Mouse (Mus musculus) midbrain, postnatal 0 days (tissue): Measurements from ENCODE around the gene Osbpl10. TPM values are rescaled to one million over a fixed set of nuclear protein-coding genes. Genes with fewer than 3 reads are reported as not detected.

Experiments
- ATAC-seq: fragments of 200-750 bp; cut with Nextera tagmentation; 2 replicates; pipeline ENCODE4 v1.8.0; 2017; ENCODE audit warnings: moderate number of reproducible peaks, mild to moderate bottlenecking, moderate TSS enrichment, moderate library complexity; ENCODE audit not compliant: low FRiP score
- DNase-seq: peaks from one replicate; pipeline ENCODE4 v3.0.0-alpha.2; 2015; ENCODE audit warnings: low spot score
- H3K27ac ChIP-seq: fragments of 300-500 bp; sonication (generic); 2 replicates; pipeline ENCODE4 v1.5.1; 2014; ENCODE audit warnings: low read depth, mild to moderate bottlenecking, low read length, mixed read lengths
- H3K27me3 ChIP-seq: fragments of 300-500 bp; sonication (generic); 2 replicates; pipeline ENCODE4 v1.6.1; 2014; ENCODE audit warnings: low read length, control low read depth, mixed read lengths; ENCODE audit not compliant: insufficient read depth
- H3K36me3 ChIP-seq: fragments of 300-500 bp; sonication (generic); 2 replicates; pipeline ENCODE4 v1.6.1; 2014; ENCODE audit warnings: low read length, control low read depth, mixed read lengths; ENCODE audit not compliant: insufficient read depth
- H3K4me1 ChIP-seq: fragments of 300-500 bp; sonication (generic); 2 replicates; pipeline ENCODE4 v1.6.1; 2014; ENCODE audit warnings: mild to moderate bottlenecking, control low read depth, antibody characterized with exemption, low read length, mixed read lengths; ENCODE audit not compliant: insufficient read depth
- H3K4me2 ChIP-seq: fragments of 300-500 bp; sonication (generic); 2 replicates; pipeline ENCODE4 v1.6.1; 2014; ENCODE audit warnings: low read depth, mild to moderate bottlenecking, low read length, mixed read lengths; ENCODE audit not compliant: poor library complexity, severe bottlenecking
- H3K4me3 ChIP-seq: fragments of 300-500 bp; sonication (generic); 2 replicates; pipeline ENCODE4 v1.5.1; 2014; ENCODE audit warnings: low read depth, mild to moderate bottlenecking, low read length, moderate library complexity
- H3K9ac ChIP-seq: fragments of 300-500 bp; sonication (generic); replicated peaks from 2 replicates; pipeline ENCODE4 v1.6.1; 2014; ENCODE audit warnings: mild to moderate bottlenecking, low read length, moderate library complexity, mixed read lengths; ENCODE audit not compliant: poor library complexity, severe bottlenecking
- H3K9me3 ChIP-seq: fragments of 300-500 bp; sonication (generic); 2 replicates; pipeline ENCODE4 v1.6.1; 2016; ENCODE audit warnings: low read length, control low read depth
- CTCF ChIP-seq: IDR thresholded peaks from 2 replicates; pipeline ENCODE4 v1.5.1; 2016; ENCODE audit warnings: antibody characterized with exemption, mild to moderate bottlenecking
- WGBS: fragments of 180-500 bp; shearing (Covaris S2); extraction: QIAGEN DNeasy Blood & Tissue Kit; methylation state at CpG from one replicate; pipeline ENCODE4 v1.1.7; 2014; 5-methylcytosine and 5-hydroxymethylcytosine counted together
- polyA plus RNA-seq: library from polyadenylated mRNA; unstranded; fragments of >200 nt; fragmentation: Nextera tagmentation; extraction: Ambion mirVana; gene quantifications from 2 replicates; pipeline ENCODE4 v1.2.1, GENCODE M21; 2015
- total RNA-seq: library from RNA; depleted of rRNA; stranded (reverse); fragments of >200 nt; gene quantifications from 2 replicates; pipeline ENCODE4 v1.2.3, GENCODE M21; 2014

Gene Osbpl10
- total and polyA plus RNA-seq, 2 experiments from 2014 or later: 3.2 to 23.5 TPM

GRCm38 (mm10) chr9:114996489-114996888 is 18.1 kb downstream of the Osbpl10 start:
- no peak overlapping the region for H3K4me2 ChIP-seq
- WGBS: over 99% methylated on average over 6 of the region's 6 CpGs
- no peaks in the 10 kb centered on the region for H3K27me3 ChIP-seq
- ATAC-seq: no peak
- no peak overlapping the region for H3K9ac ChIP-seq
- H3K4me3 ChIP-seq: no peak overlapping the region
- no peak overlapping the region for H3K27ac ChIP-seq
- H3K9me3 ChIP-seq: no peaks in the 10 kb centered on the region
- no peak for TF ChIP-seq CTCF
- DNase-seq: no peak
- H3K4me1 ChIP-seq: no peaks in the 10 kb centered on the region
- no peaks in the 10 kb centered on the region for H3K36me3 ChIP-seq

GRCm38 (mm10) chr9:114999010-114999770 is 20.8 kb downstream of the Osbpl10 start:
- H3K4me2 ChIP-seq: no peak overlapping the region
- no peak overlapping the region for H3K27ac ChIP-seq
- no peak for TF ChIP-seq CTCF
- H3K9ac ChIP-seq: no peak overlapping the region
- H3K27me3 ChIP-seq: no peaks in the 10 kb centered on the region
- WGBS: 88% methylated on average over 6 of the region's 6 CpGs
- ATAC-seq (no peak), DNase-seq (no peak)
- H3K36me3 ChIP-seq: no peaks in the 10 kb centered on the region
- no peaks in the 10 kb centered on the region for H3K4me1 ChIP-seq
- H3K4me3 ChIP-seq: no peak overlapping the region
- no peaks in the 10 kb centered on the region for H3K9me3 ChIP-seq

- H3K4me1 ChIP-seq: no peaks in the 10 kb centered on the region
- ATAC-seq (no peak), DNase-seq (no peak)
- WGBS: 59% methylated on average over 5 of the region's 5 CpGs
- no peak for TF ChIP-seq CTCF
- H3K9ac ChIP-seq: no peak overlapping the region
- H3K4me3 ChIP-seq: no peak overlapping the region
- H3K27ac ChIP-seq: no peak overlapping the region
- H3K9me3 ChIP-seq: no peaks in the 10 kb centered on the region
- no peaks in the 10 kb centered on the region for H3K36me3 ChIP-seq
- H3K27me3 ChIP-seq: no peaks in the 10 kb centered on the region
- H3K4me2 ChIP-seq: no peak overlapping the region
These were observed 21.4 kb downstream of the Osbpl10 start for GRCm38 (mm10) chr9:114999771-115000146.

- no peaks in the 10 kb centered on the region for H3K36me3 ChIP-seq
- H3K4me1 ChIP-seq: peaks cover 3% of the 10 kb centered on the region; the same call in 1 of the 2 replicates
- no peak for DNase-seq
- no peak overlapping the region for H3K27ac ChIP-seq
- ATAC-seq: no peak
- no peaks in the 10 kb centered on the region for H3K27me3 ChIP-seq
- no peak overlapping the region for H3K9ac ChIP-seq
- 48% methylated on average over 10 of the region's 10 CpGs for WGBS
- peaks cover 3% of the 10 kb centered on the region; the same call in 1 of the 2 replicates for H3K9me3 ChIP-seq
- no peak for TF ChIP-seq CTCF
- H3K4me2 ChIP-seq: no peak overlapping the region
- no peak overlapping the region for H3K4me3 ChIP-seq
These were observed 27.1 kb downstream of the Osbpl10 start for GRCm38 (mm10) chr9:115005446-115005845.

GRCm38 (mm10) chr9:115007776-115008175 is 29.4 kb downstream of the Osbpl10 start:
- peaks cover 3% of the 10 kb centered on the region; the same call in 1 of the 2 replicates for H3K9me3 ChIP-seq
- 75% methylated on average over 6 of the region's 6 CpGs for WGBS
- no peaks in the 10 kb centered on the region for H3K36me3 ChIP-seq
- no peak overlapping the region for H3K9ac ChIP-seq
- H3K4me3 ChIP-seq: no peak overlapping the region
- peaks cover 3% of the 10 kb centered on the region; the same call in 1 of the 2 replicates for H3K4me1 ChIP-seq
- H3K27me3 ChIP-seq: no peaks in the 10 kb centered on the region
- H3K27ac ChIP-seq: no peak overlapping the region
- no peak for TF ChIP-seq CTCF
- no peak for ATAC-seq
- H3K4me2 ChIP-seq: no peak overlapping the region
- peak; percentile 30 for DNase-seq

GRCm38 (mm10) chr9:115008194-115008593 is 29.8 kb downstream of the Osbpl10 start:
- H3K9me3 ChIP-seq: peaks cover 3% of the 10 kb centered on the region; the same call in 1 of the 2 replicates
- TF ChIP-seq CTCF: no peak
- no peak overlapping the region for H3K9ac ChIP-seq
- H3K4me3 ChIP-seq: no peak overlapping the region
- H3K36me3 ChIP-seq: no peaks in the 10 kb centered on the region
- ATAC-seq (no peak), DNase-seq (no peak)
- H3K4me1 ChIP-seq: peaks cover 3% of the 10 kb centered on the region; the same call in 1 of the 2 replicates
- WGBS: 90% methylated on average over 7 of the region's 7 CpGs
- H3K4me2 ChIP-seq: no peak overlapping the region
- no peak overlapping the region for H3K27ac ChIP-seq
- no peaks in the 10 kb centered on the region for H3K27me3 ChIP-seq
